Mouse (Mus musculus) G1E (cell line): ENCODE data around the gene Ago3.

Experiments
- CTCF ChIP-seq: IDR thresholded peaks from 2 replicates; pipeline ENCODE4 v1.5.1; 2012; ENCODE audit warnings: low read depth, low read length, inconsistent platforms, mixed read lengths
- GATA1 ChIP-seq: IDR thresholded peaks from 2 replicates; pipeline ENCODE4 v1.6.1; 2012; ENCODE audit warnings: borderline replicate concordance, low read length, inconsistent platforms, mixed read lengths

DNA sequence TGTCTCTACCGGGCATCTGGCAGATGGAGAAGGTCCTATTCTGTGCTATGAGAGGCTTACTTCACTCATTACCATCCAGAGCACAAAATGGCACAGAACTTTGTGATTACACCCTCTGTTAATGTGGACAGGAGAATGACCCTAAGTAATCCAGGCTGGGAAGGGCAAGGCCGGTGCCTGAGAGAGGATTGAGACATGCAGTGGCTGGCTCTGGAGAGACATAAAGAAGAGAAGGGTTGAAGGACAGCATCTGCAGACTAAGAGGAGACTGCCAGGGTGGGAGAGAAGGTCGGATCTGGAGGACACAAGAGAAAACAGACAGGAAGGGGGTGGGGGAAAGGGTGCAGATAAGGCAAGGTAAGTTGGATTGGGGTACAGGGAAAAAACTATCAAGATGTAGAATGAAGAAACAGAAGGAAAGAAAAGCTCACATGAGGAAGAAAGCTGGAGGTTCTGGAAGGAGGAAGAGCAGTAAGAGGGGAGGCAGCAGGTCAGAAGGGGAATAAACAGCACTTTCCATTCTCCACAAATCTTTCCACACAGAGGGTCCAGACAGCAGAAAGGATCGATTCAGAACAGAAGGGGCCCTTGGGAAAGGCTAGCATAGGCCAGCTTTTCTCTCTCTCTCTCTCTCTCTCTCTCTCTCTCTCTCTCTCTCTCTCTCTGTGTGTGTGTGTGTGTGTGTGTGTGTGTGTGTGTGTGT is 35.0 kb upstream of the Ago3 start:
- TF ChIP-seq GATA1 = no peak
- no peak for TF ChIP-seq CTCF
